Mouse (Mus musculus): ENCODE results near the gene Rai1. TPM values are rescaled to one million over a fixed set of nuclear protein-coding genes. Genes with fewer than 3 reads are reported as not detected.

The Rai1 gene
- 3.7 TPM for polyA plus RNA-seq (2014; fragmentation: Illumina TruSeq; extraction: RNeasy Lipid Tissue Mini Kit (QIAGEN cat#74804))

DNA sequence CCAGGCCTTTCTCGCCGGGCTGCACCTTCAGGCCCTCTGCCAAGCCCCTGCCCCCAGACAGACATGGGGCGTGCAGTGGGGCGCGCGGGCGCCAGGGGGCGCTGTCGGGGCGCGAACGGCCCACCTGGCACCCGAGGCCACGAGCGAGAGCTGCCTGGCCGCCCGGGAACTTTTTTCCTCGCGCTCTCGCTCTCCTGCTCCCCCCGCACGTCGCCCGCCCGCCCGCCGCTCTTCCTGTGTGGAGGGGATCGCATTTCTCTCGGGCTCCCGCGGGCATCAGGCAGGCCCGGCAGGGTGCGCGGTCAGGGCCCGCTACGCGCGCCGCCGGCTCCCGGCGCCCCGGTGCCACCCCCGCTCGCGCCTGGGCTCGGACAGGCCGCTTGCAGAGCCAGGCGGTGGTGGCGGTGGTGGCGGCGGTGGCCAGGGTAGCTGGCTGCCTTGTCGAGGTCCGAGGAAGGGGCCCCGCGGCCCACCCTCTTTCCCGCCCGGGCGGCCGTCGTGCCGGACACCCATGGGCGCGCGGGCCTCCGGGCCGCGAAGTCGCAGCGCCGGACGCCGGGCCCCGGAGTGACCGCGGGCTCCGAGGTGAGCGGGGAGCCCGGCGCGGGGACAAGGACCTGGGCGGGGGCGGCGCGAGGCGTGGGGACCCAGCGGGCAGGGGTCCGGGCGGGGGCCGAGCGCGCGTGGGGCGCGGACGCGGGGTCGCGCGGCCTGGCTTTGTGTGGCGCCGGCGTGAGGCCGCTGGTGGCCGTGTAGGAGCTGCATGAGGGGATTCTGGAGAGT lies at the start of gene Rai1:
Rai1 (plus strand) TSS at position 204 of the 783 bp plus-strand sequence.

DNA sequence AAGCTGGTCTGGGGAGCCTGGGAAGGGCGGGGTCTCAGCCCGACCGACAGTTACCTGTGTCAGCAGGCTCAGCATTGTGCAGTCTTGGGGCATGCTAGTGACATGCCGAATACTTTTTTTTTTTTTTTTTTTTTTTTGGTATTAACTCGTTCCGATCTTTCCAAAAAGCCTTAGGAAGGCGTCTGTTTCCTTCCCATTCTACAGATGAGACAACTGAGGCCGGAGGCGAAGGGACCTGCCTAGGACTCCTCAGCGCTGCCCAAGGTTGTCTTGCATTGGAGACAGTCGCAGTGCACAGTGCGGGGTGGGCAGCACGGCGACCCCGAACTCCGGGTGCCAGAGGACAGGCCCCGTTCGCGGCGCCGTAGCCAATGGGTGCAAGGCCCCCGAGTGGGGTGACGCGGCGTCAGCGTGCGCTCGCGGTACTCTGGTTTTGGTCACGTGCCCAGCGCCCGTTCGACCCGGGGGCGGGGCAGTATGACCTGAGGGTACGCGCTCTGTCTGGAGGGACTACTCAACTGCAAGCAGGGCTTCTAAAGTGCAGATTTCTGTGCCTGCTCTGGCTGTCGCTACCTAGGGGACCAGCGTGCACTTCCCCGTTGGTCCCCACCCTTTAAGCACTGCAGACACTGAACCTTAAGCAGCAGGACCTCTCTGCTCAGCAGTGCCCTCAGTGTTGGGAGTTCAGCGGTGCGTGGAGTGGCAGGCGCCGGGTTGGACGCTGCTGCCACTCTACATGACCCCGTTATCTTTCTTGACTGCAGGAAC lies 117.8 kb downstream of the Rai1 start, which contains the start of gene Srebf1:
Srebf1 (minus strand) TSS at position 113 of the 768 bp plus-strand sequence.

Other genes starting within 250 kb of the Rai1 start
- 11.5 TPM for gene Med9, start 156.8 kb upstream of the Rai1 start, polyA plus RNA-seq (2014; fragmentation: Illumina TruSeq; extraction: RNeasy Lipid Tissue Mini Kit (QIAGEN cat#74804))
- gene Rasd1, start 140.1 kb upstream of the Rai1 start, polyA plus RNA-seq (2014; fragmentation: Illumina TruSeq; extraction: RNeasy Lipid Tissue Mini Kit (QIAGEN cat#74804)): 12.7 TPM
- not detected for gene Pemt, start 58.5 kb upstream of the Rai1 start, polyA plus RNA-seq (2014; fragmentation: Illumina TruSeq; extraction: RNeasy Lipid Tissue Mini Kit (QIAGEN cat#74804))
- 0.54 TPM for gene Srebf1, start 117.6 kb downstream of the Rai1 start, polyA plus RNA-seq (2014; fragmentation: Illumina TruSeq; extraction: RNeasy Lipid Tissue Mini Kit (QIAGEN cat#74804))
- gene Tom1l2, start 247.9 kb downstream of the Rai1 start, polyA plus RNA-seq (2014; fragmentation: Illumina TruSeq; extraction: RNeasy Lipid Tissue Mini Kit (QIAGEN cat#74804)): 12.0 TPM
- gene Drc3, start 248.3 kb downstream of the Rai1 start, polyA plus RNA-seq (2014; fragmentation: Illumina TruSeq; extraction: RNeasy Lipid Tissue Mini Kit (QIAGEN cat#74804)): 4.6 TPM